Mouse (Mus musculus) brain, embryonic 14.5 days (tissue): Measurements from ENCODE around the gene Isy1.

Experiments used
- CTCF ChIP-seq: fragments of 200-500 bp; IDR thresholded peaks from 2 replicates; pipeline ENCODE4 v1.5.1; 2012; ENCODE audit warnings: inconsistent platforms, mild to moderate bottlenecking, moderate library complexity, borderline replicate concordance; ENCODE audit not compliant: insufficient read depth, insufficient read length; ENCODE audit errors: extremely low read depth
- POLR2A ChIP-seq: fragments of 200-500 bp; IDR thresholded peaks from 2 replicates; pipeline ENCODE4 v1.6.1; 2012; ENCODE audit warnings: mild to moderate bottlenecking, inconsistent platforms, borderline replicate concordance; ENCODE audit not compliant: poor library complexity, insufficient read depth, insufficient read length, severe bottlenecking; ENCODE audit errors: extremely low read depth

DNA sequence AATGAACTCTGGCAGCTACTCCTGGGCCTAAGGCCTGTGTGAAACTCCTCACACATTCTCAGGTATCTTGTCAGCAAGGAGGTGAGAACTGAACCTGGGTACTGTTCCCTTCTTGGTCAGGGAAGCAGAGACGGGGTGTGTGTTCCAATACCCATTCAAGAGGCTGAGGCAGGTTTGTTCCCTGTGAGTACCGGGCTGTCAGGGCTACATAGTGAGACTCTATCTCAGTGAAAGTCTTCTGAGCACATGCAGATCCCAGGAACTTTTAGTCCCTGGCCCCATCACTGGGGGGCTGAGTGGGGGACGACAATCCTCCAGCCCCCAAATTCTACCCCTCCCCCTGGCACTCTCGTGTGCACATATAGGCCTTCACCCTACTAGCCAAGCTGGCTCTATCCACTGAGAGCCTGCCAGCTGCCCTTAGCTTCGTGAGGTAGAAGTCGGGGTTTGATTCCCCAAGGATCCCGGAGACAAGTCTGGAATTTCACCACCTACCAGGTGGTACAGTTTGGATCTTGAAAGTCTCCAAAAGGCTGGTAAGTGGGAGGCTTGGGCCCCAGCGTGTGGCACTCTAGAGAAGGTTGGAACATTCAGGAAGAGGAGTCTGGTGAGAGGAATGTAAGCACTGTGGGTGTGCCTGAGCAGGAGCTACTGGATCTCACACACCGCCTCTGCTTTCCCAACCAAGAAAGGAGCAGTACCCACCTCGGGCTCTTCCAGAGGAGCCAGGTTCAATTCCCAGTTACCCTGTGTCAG, 57.9 kb downstream of the Isy1 start:
- no peak for TF ChIP-seq POLR2A
- TF ChIP-seq CTCF: no peak
